Mouse (Mus musculus) layer of hippocampus, adult 2 months (tissue): ENCODE results near the gene Diaph2. TPM values are rescaled to one million over a fixed set of nuclear protein-coding genes. Genes with fewer than 3 reads are reported as not detected.

Experiments used
- DNase-seq, 2 experiments: peaks; one replicate each; pipeline ENCODE4 v3.0.0; 2022; ENCODE audit warnings: low spot score in 2 of 2
- H3K27ac ChIP-seq: fragments of 200-600 bp; 2 replicates; pipeline ENCODE4 v1.8.1; 2022
- H3K4me3 ChIP-seq: fragments of 200-600 bp; 2 replicates; pipeline ENCODE4 v1.8.1; 2022; ENCODE audit warnings: mild to moderate bottlenecking
- CTCF ChIP-seq: fragments of 200-600 bp; conservative IDR thresholded peaks from 2 replicates; pipeline ENCODE4 v1.8.1; 2022; ENCODE audit warnings: antibody characterized with exemption, mild to moderate bottlenecking, moderate library complexity
- total RNA-seq, 2 experiments: library from RNA; stranded (reverse); gene quantifications; 2 replicates each; pipeline ENCODE4 v1.2.3; 2021

Diaph2 gene
- total RNA-seq, 2 experiments from 2014 or later, result 25.8 to 30.5 TPM

DNA sequence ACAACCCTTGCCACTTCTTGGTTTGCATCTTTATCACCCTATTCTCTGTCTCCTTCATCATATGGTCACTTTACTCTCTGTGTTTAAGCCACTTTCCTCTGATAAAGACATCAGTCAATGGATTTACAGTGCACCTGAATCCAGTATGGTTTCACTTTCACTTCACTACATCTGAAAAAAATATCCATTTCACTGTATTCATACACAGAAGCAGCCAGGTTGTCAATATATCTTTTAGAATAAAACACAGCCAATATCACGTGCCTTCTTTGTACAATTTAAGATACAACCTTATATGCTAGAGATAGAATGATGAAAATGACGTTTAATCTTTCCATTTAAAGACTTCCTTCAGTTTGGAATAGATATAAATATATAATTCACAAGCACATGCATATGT lies 673.6 kb downstream of the Diaph2 start:
- H3K4me3 ChIP-seq, result no peak overlapping the region
- H3K27ac ChIP-seq, result no peak overlapping the region
- no peak for TF ChIP-seq CTCF
- no peak for DNase-seq

DNA sequence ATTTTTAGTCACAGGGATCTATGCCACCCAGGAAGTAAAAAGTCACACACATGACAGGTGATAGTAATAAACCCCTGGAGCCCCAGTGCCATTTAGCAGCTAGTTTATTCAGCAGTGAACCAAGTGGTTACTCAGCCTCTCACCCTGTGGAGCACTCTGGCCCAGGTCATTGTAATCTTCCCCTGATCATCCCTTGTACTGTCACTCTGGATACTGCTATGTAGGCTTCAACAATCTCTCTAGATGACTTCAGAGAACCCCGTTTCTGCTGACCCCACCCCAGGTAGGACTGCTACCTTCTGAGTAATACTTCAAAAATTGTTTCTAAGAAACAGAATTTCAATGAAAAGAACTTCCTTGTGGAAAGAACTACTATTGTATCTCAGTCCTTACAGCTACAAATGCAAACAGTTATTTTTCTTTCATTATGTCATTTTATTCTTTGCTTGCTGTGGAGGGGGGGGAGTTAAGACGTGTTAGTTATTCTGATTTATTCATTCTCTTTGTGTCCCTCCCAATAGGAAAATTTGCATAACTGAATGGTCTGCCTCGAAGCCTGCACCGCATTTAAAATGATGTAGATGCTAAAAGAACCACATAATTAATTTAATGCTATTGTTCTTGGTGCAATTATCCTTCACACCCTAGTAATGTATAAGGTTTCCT lies 702.4 kb downstream of the Diaph2 start:
- Histone ChIP-seq H3K27ac (no peak overlapping the region), H3K4me3 (no peak overlapping the region)
- TF ChIP-seq CTCF, result no peak
- DNase-seq, result no peak

- Histone ChIP-seq H3K4me3 (no peak overlapping the region), H3K27ac (no peak overlapping the region)
- TF ChIP-seq CTCF, result no peak
- DNase-seq, result no peak
Observed at GRCm38 (mm10) chrX:130452488-130452823, 702.9 kb downstream of the Diaph2 start.

DNA sequence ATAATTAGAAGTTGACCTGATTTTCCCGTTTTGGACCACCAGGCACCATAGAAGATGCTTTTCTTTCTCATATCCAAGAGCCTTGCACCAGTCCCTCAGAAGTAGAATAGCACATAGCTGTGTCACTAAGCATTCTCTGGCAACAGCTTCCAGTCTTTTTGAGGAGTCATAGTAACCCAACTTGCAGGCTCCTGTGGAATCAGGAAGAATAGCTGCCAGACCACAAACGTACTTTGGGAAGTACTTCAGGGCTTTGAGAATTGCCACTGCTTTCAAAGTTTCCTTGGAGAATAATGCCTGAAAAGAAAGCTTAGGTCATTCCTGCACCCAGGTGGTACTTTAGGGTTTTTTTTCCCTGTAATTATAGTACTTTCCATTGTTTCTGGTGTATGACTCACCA lies 723.6 kb downstream of the Diaph2 start:
- no peak for TF ChIP-seq CTCF
- no peak for DNase-seq
- Histone ChIP-seq H3K27ac (no peak overlapping the region), H3K4me3 (no peak overlapping the region)

DNA sequence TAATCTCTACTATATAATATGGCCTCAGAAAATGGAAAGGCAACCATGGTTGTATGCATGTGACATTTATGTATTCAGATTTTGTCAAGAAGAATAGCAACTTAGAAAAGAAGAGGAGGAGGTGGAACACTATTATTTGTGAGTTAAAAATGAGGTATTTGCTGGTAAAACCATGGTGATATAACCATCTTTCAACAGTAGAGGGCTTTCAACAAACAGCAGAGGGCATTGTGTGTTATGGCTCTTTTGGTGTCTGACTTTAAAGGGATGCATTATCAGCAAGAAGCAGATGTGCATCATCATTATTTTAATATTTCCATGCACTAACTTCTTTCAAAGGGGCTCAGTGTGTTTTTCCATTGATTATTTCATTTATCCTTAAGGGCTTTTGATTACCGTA lies 731.3 kb downstream of the Diaph2 start:
- peak; percentile 53 for TF ChIP-seq CTCF
- DNase-seq, result no peak
- no peak overlapping the region for H3K27ac ChIP-seq

GRCm38 (mm10) chrX:130502680-130503464 lies 753.3 kb downstream of the Diaph2 start:
- peak in 1 of 2 experiments; percentile 10 for DNase-seq
- H3K4me3 ChIP-seq, result peak overlapping the region; percentile 22; the same call in 1 of the 2 replicates
- H3K27ac ChIP-seq, result peak overlapping the region; percentile 79
- no peak for TF ChIP-seq CTCF

More for the DNA sequence above, 731.3 kb downstream of the Diaph2 start:
- H3K4me3 ChIP-seq, result no peak overlapping the region

- Histone ChIP-seq H3K27ac (peak overlapping the region; percentile 79), H3K4me3 (peak overlapping the region; percentile 22; the same call in 1 of the 2 replicates)
- DNase-seq, result peak; percentile 12 to 18
- no peak for TF ChIP-seq CTCF
Observed at GRCm38 (mm10) chrX:130503465-130503860, 753.9 kb downstream of the Diaph2 start.

DNA sequence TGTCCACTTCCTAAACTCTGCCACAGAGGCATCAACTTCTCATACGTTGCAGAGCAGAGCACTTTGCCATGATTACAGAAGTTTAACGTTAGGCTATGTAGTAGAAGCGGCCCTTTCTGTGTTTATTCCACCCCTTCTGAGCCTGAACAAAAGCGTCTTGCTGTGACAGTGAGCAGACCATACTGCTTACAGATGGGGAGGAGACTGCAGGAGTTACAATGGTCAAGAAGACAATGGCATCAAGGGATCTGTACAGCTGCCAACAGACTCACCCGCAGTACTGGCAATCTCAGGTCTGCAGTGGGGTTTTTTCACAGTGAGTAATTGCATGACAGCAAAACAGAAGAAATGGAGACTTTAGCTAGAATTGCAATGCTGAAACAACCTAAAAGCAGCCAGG lies 756.1 kb downstream of the Diaph2 start:
- TF ChIP-seq CTCF, result no peak
- Histone ChIP-seq H3K27ac (no peak overlapping the region), H3K4me3 (no peak overlapping the region)
- DNase-seq, result no peak
